Mouse (Mus musculus) heart, postnatal 14 days (tissue): ENCODE results near the gene Atxn7l3. TPM values are rescaled to one million over a fixed set of nuclear protein-coding genes. Genes with fewer than 3 reads are reported as not detected.
"Not testable (repeated sequence)": the region's sequence is repeated elsewhere in the genome, so short reads cannot be mapped to it uniquely, and the experiment has no call there.

ENCODE experiments used
- DNase-seq, 2 experiments: peaks; one replicate each; pipeline ENCODE4 v3.0.0; 2021 to 2022
- intact Hi-C: fragments of 180-260 bp; cut with DNase I; formaldehyde crosslinking; loops from one replicate; pipeline ENCODE4 v1.15.1; 2025
- total RNA-seq, 2 experiments: library from RNA; stranded (reverse); gene quantifications; 2 replicates each; pipeline ENCODE4 v1.2.3; 2021

Gene Atxn7l3
- total RNA-seq, 2 experiments from 2014 or later = 26.5 to 29.5 TPM

- DNase-seq = peak; percentile 50 to 76
- intact Hi-C loops = no loop called here
Observed at GRCm38 (mm10) chr11:102299839-102300238, 3.4 kb upstream of the Atxn7l3 start.

GRCm38 (mm10) chr11:102297577-102298556 is 1.4 kb upstream of the Atxn7l3 start:
- no peak for DNase-seq
- intact Hi-C loops = loop anchor here (2.0 kb wide), 1 partner anchor 111 kb away; no protein-coding TSS in a partner anchor

GRCm38 (mm10) chr11:102295598-102296471 is 596 bp downstream of the Atxn7l3 start:
- intact Hi-C loops = loop anchor here (2.0 kb wide), 1 partner anchor 113 kb away; no protein-coding TSS in a partner anchor
- DNase-seq = peak; percentile 70 to 75

GRCm38 (mm10) chr11:102294887-102295597 is 1.4 kb downstream of the Atxn7l3 start:
- DNase-seq = peak in 1 of 2 experiments; percentile 31
- intact Hi-C loops = no loop called here

DNA sequence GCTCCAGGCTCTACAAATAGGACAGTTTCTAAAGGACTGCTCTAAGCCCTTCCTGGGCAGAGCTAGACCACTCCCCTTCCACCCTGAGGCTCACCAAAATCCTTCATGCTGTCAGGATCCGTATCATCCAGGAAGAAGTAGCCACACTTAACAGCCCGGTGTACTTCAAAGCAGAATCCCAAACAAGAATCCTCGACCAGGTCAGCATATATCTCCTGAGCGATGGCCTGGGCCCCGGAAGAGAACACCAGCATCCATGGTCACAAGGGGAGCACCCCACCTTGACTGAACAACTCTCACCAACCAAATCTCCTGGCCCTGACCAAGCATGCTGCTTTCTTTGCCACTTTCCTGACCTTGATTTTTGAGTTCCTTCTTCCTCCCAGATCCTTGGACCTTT is 2.0 kb downstream of the Atxn7l3 start:
- no peak for DNase-seq

GRCm38 (mm10) chr11:102293971-102294370 is 2.5 kb downstream of the Atxn7l3 start:
- DNase-seq = no peak
- intact Hi-C loops = no loop called here

More for the DNA sequence above, 2.0 kb downstream of the Atxn7l3 start:
- intact Hi-C loops = no loop called here

GRCm38 (mm10) chr11:102291051-102291535 is 5.3 kb downstream of the Atxn7l3 start:
- DNase-seq = no peak
- intact Hi-C loops = no loop called here

DNA sequence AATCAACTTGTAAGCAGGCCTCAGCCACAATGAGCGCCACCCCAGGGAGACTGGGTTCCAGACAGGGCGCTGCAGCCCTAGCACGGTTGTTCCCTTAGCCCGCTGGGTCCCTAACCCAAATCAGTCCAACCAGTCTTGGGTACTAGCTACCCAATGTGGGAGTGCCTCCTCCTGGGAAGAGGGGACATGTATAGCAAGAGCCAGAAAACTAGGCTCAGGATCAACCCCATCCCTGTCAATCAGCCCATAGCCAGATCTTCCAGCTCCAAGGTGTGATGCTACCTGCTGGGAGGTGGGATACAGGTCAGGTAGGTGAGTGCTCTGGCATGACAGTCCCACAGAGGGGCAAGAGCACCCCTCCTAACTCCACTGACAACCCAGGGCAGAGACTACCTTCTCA is 6.3 kb downstream of the Atxn7l3 start:
- no peak for DNase-seq
- intact Hi-C loops = no loop called here

GRCm38 (mm10) chr11:102289511-102290100 is 6.8 kb downstream of the Atxn7l3 start:
- intact Hi-C loops = no loop called here
- DNase-seq = no peak

GRCm38 (mm10) chr11:102288913-102289312 is 7.5 kb downstream of the Atxn7l3 start:
- DNase-seq = no peak
- intact Hi-C loops = no loop called here

DNA sequence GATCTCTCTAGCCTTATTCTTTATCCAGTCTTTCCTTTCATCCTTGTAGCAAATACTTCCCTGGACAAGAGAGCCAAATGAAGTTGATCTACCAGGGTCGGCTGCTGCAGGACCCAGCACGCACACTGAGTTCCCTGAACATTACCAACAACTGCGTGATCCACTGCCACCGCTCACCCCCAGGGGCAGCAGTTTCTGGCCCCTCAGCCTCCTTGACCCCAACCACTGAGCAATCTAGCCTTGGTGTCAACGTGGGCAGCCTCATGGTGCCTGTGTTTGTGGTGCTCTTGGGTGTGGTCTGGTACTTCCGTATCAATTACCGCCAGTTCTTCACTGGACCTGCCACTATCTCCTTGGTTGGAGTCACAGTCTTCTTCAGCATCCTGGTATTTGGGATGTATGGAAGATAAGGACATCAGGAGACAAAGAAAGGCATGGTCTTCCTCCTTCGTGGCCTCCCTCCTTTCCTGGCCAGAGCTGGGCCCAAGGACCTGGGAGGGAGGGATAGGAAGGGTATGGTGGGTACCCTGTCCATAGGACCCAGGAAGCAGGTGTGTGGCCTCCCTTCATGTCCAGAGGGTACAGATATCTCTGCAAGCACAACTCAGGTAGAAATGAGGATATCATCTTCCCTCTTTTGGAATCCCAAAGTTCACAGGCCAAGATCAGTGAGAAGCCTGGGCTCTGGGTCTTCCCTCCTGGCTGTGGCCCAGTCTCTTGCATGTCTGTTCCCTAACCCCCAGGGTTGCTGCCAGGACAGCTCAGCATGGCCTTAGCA is 8.2 kb downstream of the Atxn7l3 start:
- DNase-seq = no peak
- intact Hi-C loops = no loop called here

DNA sequence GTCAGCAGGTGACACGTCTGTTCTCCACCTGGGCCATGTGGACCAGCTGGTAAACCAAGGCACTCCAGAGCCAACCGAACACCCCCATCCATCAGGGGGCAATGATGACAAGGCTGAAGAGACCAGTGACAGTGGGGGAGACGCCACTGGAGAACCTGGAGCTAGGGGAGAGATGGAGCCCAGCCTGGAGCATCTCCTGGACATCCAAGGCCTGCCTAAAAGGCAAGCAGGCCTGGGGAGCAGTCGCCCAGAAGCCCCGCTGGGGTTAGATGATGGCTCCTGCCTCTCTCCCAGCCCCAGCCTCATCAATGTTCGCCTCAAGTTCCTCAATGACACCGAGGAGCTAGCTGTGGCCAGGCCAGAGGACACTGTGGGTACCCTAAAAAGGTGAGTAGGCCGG is 8.9 kb downstream of the Atxn7l3 start:
- no peak for DNase-seq
- intact Hi-C loops = no loop called here

DNA sequence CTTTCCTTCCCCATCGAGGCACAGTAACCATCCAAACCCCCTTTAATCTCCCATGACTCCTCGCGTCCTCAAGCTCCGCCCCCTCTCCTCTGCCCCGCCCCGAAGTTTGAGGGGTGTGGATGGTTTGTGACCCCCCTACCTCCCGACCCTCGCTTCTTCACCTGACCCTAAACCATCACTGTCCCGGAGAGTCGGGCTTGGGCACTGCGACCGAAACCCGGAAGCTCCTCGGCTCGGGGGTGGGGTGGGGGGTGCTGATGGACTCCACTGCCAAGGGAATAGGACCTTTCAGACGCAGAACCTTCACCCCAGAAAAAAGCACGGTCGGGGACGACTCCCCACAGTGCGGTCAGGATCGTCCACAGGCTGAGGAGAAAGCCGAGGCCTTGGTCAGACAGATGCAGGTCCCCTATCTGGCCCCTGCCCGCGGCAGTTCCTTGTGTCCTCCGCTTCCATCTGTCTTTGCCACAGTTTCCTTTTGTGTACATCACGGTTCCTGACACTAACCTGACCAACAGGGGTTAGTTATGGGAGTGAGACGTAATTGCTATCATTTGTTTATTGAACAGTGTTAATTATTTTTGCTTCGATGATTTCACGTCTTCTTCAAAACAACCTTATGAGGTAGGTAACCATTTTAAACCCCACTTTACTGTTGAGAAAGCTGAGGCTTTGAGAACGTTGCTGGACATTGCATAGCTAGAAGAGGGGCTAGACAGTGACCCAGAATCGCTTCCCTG is 11.2 kb downstream of the Atxn7l3 start:
- peak in 1 of 2 experiments; percentile 29 for DNase-seq
- intact Hi-C loops = no loop called here

DNA sequence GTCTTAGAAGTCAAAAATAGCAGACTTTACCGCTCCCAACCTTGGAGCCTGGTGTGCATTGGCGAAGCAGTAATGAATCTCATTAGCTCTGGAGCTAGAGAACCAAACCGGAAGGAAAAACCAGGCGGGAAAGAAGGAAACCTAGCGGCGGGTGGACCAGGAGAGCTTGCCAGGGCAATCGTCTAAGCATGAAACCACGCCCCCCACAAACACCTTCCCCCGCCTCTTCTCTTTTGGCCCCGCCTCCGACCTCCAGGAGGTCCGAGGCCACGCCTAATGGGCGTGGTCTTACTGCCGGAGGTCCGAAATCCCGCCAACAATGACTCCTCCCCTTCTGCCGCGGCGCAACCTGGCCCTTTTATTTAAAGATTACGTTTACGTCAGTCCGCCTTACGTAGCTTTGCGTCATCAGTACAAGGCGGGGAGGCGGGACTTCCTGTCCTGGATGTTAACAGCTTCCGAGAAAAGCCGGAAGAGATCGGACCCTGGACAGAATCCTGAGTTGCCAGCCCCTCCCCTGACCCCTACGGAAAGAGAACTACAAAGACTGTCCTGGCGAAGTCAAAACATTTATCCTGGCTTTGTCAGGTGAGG is 11.8 kb downstream of the Atxn7l3 start, which contains the start of gene Tmub2:
Gene Tmub2 (plus strand): TSS at position 431 of the 594 bp plus-strand sequence.
- peak; percentile 92 to 95 for DNase-seq
- intact Hi-C loops = no loop called here

GRCm38 (mm10) chr11:102283922-102284321 is 12.5 kb downstream of the Atxn7l3 start:
- intact Hi-C loops = no loop called here
- DNase-seq = no peak

GRCm38 (mm10) chr11:102280267-102280666 is 16.2 kb downstream of the Atxn7l3 start:
- intact Hi-C loops, DNase-seq: not testable (repeated sequence)

GRCm38 (mm10) chr11:102279595-102279994 is 16.8 kb downstream of the Atxn7l3 start:
- no peak for DNase-seq

GRCm38 (mm10) chr11:102277754-102278153 is 18.7 kb downstream of the Atxn7l3 start:
- intact Hi-C loops = no loop called here

More at GRCm38 (mm10) chr11:102279595-102279994, 16.8 kb downstream of the Atxn7l3 start:
- intact Hi-C loops = no loop called here

More at GRCm38 (mm10) chr11:102277754-102278153, 18.7 kb downstream of the Atxn7l3 start:
- DNase-seq = no peak
